Mouse (Mus musculus) fibroblast of lung, adult 2 months (primary cell): ENCODE measurements around the gene Nup160.

Experiments used
- DNase-seq: peaks from one replicate; pipeline ENCODE4 v3.0.0-alpha.2; 2011; ENCODE audit warnings: low read depth

Gene Nup160

DNA sequence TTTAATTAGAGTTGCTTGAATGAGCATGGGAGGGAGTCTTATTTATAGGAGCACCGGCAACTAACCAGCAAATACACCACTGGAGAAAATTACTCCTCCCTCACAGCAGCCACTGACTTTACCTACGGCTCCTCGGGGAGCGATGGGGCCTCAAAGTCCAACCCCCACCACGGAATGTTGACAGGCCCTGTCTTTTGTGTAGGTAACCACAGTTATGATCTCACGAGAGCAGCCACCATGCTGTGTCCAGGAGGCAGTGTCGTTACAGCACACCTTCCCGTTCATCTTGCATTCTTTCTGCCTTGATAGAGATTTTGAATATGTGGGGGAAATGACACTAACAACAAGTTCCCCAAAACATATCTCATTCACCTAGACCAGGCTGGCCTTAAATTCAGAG is at the start of gene Nup160:
Nup160 (plus strand) TSS at position 209 of the 400 bp plus-strand sequence.
- no peak for DNase-seq

DNA sequence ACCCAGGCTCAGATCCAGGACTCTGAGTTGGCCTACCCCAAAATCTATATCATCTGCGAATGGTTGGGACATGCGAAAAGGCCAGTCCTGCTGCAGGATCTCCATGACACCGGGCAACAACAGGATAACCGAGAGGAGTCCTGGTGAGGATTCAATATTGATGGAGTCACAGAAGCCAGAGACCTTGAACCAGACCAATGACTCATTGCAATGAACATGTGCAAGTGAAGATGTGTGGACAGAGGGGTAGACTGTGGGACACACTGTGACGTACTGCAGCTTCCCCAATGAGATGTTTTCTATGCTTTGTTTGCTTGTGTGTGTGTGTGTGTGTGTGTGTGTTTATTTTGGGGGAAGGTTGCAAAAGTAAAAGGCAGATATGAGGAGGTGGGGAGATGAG is 48.8 kb upstream of the Nup160 start:
- no peak for DNase-seq

DNA sequence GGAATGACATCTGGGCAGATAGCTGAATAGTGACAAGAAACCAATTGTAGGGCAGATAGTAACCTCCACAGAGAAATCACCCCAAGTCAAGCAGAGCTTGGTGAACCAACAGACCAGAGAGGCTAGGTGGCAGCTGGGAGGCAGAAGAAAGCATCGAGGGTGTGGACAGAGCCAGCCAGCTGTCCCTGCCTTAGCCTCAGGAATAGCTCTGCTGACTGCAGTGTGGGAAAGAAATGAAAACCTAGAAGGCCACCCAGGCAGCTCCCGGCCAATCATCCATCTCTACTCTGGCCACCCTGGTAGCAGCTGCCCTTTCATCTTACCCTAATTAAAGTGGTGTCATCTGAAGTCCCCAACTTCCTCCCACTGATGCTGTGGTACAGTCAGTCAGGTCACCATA is 47.5 kb upstream of the Nup160 start:
- DNase-seq = no peak

DNA sequence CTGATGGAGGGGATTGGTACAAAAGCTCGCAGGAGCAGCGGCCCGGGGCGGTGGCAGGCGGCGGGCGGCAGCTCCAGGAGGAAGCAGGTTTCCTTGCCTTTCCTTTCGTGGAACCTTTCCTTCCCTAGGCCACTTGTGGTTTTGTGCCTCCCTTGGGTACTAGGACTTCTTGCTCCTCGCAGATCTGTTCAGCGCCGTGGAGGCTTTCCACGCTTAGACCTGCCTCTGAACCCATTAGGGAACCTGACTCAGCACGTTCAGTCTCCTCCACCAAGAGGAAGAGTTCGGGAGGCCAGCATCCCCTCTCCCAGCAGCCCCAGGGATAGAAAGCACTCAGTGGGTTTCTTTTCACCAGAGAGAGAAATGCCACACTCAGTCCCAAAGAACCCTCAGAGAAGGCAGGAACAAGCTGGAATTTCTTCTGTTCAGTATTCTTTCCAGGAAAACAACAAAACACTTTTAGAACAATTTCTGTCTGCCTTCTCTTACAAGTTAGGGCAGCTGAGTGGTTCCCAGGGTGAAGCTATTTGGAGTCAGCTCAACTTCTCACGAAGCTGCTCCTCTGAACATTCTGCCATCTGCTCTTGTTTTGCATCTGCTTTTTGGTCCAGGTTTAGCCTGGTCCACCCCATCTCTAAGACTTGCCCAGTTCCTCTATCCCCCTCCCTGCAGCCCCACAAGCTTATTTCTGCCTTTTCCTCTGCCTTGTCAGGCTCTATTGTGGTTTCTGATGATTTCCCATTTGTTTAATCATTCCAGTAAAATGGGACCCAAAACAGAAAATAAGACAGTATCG is 44.9 kb upstream of the Nup160 start:
- DNase-seq = no peak

DNA sequence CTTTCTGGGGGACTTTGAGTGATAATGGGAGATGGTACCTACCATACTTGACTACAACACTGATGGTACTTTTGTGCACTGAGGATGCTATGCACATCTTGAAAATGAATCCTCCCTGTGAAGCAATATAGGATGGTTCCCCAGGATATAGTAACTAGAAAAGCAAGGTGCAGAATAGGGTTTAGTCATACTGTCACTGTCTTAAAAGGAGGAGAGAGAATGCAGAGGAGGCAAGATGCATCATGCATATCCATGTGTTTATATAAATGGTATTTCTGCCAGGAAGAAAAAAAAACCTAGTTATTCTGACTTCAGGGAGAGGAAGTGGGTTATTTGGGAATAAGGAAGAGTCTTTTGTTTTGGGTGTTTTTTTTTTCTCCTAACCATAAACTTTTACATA is 42.3 kb upstream of the Nup160 start:
- no peak for DNase-seq

DNA sequence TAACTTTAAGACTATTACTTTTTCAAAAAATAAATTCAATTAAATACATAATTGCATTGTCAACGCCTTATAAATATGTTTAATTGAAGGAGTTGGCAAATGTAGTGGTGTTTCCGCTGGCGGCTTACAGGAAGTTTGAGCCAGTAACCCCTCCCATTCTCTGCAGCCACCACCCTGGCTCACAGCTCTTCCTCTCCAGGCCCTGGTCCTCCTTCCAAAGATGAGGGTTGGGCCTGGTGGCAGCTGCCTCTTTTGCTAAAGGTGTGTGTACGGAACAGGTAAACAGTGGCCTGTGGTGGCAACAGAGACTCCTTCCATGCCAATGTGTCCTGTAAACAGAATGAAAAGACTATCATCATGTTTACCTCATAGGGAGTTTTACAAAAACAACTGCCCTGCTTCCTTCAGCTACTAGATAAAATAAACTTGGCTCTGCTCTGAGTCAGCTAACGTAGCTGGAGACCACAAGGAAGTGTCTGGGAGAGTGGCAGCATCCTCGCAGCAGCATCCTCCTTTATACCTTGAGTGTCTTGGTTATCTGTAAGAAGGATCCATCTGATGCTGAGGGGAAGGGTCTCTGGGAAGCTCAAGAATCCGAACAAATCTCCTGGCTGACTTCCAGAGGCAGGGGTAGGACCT is 41.8 kb upstream of the Nup160 start:
- no peak for DNase-seq

DNA sequence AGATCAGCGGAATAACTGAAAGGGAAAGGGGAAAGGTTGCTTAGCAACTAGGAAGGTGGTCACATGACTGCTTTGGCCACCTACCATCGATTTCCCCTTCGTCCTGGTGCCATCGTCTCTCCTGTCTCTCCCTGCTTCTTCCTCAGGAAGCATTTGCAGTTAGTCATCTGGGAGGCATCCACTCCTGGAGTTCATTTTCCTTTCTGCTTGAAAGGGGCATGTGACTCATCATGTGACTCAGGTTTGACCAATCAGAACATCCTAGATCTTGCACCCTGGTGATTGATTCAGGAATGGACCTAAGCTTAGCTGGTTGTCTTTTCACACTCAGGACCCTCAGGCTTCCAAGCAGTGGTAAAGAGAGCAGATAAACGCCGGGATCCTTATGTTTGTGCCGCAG is 40.2 kb upstream of the Nup160 start:
- DNase-seq = no peak

DNA sequence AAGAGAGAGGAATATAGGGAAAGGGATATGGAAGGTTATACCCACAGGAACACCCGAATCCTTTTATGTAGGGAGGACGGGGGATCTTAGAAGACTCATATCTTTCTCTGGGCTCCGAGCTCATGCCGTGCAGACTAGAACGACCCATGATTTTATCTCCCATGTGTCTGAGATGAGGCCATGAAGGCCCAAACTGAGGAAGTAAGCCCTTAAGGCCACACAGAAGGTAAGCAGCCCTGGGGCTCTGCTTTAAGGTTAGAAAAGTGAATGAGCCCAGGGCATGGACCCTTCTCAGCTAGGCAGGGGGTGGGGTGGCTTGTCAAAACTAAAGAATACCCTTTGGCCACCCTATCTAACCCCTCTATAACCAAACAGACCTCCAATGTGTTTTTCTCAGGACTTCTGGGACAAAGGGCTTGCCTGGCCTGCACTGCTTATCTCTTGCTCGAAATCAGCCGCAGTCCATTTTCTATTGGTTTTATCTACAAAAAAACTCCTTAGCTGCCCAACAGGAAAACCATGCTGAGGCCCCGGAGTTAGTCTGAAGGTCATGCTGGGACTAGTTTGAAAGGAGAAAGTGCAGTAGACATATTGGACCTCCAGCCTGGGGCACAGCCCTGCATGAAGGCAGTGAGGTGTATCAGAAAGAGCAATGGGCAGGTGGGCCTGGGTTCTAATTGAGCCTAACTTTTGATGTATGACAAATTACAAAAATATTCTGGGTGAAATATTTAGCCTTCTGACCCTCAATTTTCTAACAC is 37.8 kb upstream of the Nup160 start:
- DNase-seq = no peak

DNA sequence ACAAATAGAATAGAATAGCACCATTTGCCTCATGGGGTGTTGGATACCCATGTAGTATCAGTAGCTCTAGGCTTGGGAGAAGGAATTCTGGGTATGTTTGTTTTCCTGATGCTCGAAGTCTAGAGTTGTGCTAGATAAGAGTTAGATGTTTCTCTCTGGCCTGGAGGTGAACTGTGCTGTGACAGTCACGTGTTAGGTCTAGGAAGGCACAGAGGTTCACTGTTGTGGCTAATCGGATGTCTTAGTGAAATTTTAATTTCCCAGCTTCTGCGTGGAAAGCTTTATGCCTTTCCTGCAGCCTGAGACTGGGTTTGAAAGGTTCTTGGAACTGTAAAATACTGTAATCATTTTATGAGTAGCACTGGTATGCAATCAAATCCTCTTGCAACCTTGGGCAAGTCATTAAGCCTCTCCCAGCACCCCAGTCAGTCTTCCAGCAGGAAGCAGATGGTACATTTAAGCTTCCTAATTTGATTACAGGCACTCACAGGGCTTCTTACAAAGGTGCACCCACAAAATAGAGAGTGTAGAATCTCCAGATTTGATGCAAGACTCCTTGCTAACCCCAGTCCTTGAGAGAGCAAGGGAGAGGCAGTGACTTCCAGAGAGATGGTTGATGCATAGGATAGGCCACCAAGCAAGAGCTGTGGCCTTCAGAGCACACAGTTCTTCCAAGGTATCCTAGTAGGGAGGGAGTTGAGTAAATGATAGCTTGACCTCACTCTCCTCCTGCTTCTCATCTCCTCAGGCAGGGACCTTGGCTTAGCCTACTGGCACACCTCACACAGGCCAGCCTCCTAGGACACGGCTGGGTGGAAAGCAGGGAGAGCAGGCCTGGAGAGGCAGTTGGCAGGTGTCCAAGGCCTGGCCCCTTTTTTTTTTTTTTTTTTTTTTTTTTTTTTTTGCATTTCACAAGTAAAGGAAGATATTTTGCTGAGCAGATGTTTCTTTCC is 37.0 kb upstream of the Nup160 start:
- no peak for DNase-seq

DNA sequence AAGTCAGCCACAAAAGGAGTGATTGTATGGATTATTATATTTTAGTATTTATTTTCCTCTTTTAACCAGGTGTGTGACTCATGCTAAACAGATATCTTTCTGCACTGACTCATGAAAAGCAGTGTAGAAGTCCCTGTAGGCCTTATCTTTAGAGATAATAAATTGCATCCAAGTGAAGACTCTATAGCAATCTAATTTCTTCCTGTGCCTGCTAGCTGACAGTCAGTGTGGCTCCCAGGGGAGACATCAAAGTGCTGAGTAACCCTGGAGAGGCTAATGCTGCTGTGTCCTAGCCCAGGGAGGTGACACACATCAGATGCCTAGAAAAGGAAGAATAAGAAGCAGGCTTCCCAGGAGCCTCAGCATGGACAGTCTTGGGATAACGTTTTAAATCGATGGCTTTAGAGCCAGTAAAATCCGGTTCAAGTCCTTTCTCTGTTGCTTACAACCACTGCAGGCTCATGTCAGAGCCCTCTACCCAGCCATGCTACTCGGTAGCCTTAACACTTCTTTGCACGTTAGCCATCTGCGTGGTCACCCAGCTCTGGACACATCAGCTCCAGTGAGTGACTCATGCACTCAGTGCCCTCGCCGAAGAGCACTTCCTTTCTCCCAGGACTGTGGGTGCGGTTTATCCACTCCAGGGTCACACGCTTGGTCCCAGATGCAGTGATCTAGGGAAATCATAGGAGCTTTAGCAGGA is 35.9 kb upstream of the Nup160 start:
- DNase-seq = no peak

DNA sequence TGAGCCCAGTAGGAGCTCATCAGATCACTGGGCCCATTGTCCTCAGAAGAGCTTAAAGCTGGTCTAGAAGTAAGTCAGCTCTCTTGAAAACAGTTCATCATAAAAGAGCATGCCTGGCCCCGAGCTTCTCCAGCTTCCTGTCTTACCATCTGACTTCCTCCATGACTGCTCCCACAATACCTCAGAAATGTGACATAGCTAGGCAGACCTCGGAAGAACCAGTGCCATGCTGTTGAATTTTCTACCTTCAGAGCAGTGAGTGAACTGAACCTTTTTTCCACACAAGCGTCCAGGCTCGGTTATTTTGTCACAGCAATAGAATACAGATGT is 35.3 kb upstream of the Nup160 start:
- no peak for DNase-seq

DNA sequence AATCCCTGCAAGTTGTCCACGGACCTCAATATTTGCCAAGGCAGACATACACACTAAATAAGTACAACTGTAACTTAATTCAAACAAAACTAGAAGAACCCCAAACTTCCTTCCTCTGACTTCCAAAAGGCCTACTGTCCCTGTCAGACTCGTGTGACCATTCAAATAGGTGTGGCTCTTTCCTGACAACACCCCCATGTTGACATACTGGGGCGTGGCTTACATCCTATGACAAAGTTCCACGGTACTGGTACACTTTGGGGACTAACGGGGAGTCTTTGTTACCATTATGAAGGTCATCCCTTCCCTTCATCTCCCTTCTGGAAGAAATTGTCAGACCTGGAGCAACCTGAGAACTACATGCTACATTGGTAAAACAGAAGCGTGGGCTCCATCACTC is 29.9 kb upstream of the Nup160 start:
- DNase-seq = no peak

DNA sequence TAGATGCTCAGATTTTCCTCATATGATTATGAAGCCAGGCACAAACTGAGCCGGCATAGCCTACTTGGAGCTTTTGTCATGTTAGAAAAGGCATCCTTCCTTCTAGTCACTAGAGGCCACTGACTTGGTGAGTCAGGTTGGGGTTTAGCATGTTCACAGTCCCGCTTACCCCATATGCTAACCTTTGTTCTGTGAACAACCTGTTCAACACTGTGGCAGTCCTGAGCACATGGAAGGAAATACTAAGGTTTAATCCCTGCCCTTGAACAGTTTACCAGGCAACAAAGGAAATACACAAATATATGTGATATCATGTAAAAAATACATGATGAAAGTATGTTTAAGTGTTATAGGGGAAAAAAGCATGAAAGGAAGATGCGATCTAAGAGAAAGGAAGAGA is 27.6 kb upstream of the Nup160 start:
- no peak for DNase-seq

DNA sequence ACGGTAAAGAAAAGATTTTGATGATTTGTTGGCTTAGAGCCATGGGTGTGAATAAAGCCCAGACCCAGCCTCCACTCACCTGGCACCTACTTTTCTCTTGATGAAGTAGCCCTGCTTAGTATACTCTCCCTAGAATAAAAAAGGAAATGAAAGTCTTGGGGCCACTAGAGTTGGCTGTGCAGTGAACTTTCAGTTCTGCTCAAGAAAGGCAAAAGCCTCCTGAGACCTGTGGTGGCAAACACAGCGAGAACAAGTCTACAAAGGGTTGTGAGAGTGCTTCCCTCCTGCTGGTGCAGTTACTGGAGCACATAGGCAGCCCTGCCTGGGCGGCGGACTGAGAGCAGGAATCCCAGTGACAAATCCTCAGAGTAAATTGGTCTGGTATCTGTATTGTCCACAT is 27.1 kb upstream of the Nup160 start:
- no peak for DNase-seq

DNA sequence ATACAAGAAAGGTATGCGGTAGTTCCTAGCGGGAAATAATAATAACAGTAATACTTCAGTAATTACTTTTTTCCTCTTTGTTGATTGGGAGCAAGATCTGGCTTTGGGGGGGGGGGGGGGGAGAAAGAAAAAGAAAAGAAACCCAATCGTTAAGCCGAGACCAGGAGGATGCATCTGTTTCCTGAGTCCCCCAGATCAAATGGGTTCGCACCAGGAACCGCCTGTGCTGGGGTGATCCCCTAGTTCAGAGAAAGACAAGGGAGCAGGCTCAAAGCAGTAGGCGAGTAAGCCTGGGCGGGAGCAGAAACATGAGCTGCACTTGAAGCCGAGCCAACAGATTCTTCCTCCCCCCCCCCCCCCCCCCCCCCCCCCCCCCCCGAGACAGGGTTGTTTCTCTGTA is 24.9 kb upstream of the Nup160 start:
- no peak for DNase-seq

DNA sequence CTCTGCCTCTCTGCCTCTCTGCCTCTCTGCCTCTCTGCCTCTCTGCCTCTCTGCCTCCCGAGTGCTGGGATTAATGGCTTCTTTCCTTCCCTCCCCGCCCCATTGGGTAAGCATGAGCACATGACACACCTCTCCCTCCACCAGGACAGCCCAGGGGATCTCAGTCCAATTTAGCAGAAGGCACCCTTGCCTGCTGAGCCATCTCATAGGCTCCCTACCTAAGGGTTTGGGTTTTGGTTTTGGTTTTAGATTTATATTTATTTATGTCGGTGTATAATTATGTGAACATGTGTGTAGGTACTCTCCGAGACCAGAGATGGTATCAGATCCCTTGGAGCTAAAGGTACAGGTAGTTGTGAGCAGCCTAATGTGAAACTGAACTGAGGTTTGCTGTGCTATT is 24.0 kb upstream of the Nup160 start:
- DNase-seq = no peak

DNA sequence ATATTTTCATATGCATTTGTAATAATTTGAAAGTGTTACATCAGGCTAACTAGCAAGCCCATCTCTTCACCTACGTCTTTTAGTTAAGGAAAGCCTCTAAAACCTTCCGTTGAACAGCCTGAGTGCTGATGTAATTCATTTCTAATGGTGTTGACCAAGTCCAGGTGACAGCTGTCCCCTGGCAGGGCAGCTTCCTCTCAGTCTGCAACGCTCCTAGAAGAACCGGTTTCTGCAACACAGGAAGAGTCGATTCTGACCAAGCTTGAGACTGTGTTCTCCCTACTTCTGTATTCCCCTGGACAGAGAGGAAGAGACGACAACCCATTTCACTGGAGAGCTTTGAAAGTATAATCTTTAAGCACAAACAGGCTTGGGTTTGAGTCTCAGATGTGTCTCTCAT is 21.6 kb upstream of the Nup160 start:
- no peak for DNase-seq

DNA sequence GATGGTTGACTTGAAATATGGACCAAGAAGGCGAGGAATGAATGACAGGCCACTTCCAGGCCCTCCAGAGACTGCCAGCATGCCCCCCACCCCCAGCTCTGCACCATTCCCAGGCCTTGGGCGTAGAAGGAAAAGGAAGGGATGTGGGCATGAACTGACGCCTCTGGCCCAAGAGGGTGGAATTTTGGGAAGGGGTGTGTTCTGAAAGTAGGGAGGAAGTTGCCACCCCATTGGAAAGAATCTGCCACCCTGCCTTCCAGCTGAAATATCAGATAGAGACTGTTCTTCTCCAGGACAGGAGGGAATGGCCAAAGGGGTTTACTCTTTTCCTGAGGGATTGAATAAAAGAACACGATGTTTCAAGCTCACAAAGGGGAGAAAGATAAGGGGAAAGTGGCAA is 18.4 kb upstream of the Nup160 start:
- DNase-seq = no peak

DNA sequence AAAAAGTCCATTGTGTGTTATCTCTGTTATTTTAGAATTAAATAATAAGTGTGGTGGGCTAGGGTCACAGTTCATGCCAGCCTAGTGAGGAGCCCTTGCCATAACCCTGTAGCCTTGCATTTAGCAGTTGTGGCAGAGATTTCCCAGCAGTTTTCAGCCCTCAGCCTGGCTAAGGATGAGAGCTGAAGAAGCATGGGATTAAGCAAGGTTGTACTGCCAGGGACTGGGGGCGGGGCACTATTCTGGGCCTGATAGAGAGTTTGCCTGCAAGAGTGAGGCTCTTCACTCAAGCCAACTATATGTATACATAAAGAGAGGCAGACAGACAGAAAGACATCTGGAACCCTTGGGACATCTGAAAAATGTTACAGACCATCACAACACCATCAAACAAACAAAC is 18.0 kb upstream of the Nup160 start:
- no peak for DNase-seq

DNA sequence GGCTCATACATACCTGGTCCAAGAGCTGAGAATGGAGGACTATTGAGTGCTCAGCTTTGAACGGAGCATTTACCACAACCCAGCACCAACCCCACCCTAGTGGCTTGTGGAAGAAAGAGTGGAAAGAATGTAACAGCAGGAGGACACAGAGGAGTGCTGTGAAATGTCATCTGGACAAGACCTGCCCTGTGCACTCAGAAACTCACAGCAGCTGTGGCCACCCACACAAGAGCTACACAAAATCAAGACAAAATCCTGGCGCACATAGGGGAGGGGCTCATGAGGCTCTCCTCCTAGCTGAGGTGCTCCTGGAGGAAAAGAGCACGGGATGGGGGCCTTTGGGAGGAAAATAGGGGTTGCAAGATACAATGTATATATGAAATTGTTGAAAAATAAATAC is 17.4 kb upstream of the Nup160 start:
- no peak for DNase-seq

DNA sequence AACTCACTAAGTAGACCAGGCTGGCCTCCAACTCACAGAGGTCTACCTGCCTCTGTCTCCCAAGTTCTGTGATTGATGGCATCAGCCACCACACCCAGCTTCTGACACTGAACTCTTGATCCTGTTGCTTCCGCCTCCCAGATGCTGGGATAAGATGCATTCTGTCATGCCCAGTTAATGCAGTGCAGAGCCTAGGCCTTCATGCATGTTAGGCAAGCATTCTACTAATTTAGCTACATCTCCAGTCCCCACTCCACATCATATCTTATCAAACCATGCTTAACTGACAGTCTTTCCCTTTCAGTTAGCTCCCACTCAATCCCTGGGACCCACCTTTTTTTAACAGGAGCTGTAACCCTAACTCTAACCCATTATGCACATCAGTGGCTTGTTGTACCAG is 16.1 kb upstream of the Nup160 start:
- no peak for DNase-seq

DNA sequence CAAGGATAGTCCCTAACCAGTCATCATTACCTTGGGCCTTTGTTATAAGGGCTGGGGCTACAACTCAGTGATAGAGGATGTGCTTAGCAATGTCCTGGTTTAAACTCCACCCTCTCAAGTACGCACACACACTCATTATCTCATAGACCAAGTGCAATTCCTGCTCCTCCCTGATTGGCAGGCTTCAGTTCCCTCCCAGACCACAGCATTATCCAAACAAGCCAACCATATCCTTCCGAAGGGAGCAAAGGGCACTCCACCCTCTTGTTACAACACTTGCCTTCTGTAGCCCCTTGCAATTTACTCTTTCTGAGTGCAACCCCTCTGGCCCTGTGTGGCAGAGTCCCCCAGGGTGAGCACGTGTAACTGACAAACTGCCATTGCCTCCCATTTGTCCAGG is 15.6 kb upstream of the Nup160 start:
- DNase-seq = no peak
